Mouse (Mus musculus) splenic B cell, adult 2 months (primary cell): ENCODE data around the gene Dnaja3.
"Not testable (repeated sequence)": the region's sequence is repeated elsewhere in the genome, so short reads cannot be mapped to it uniquely, and the experiment has no call there.

Experiments
- DNase-seq: peaks from one replicate; pipeline ENCODE4 v3.0.0-alpha.2; 2011; ENCODE audit warnings: low read depth, low spot score
- H3K27me3 ChIP-seq: 2 replicates; pipeline ENCODE4 v1.6.1; 2012; ENCODE audit warnings: mild to moderate bottlenecking, low read length, moderate library complexity, mixed read lengths; ENCODE audit not compliant: control insufficient read depth, poor library complexity, insufficient read depth, severe bottlenecking
- H3K36me3 ChIP-seq: 2 replicates; pipeline ENCODE4 v1.6.1; 2012; ENCODE audit warnings: mild to moderate bottlenecking, low read length, moderate library complexity, mixed read lengths; ENCODE audit not compliant: control insufficient read depth, poor library complexity, insufficient read depth, severe bottlenecking

Dnaja3 gene

GRCm38 (mm10) chr16:4656571-4657081 lies 16.8 kb downstream of the Dnaja3 start:
- DNase-seq, result no peak
- Histone ChIP-seq H3K27me3 (no peaks in the 10 kb centered on the region), H3K36me3 (peaks cover 32% of the 10 kb centered on the region)

GRCm38 (mm10) chr16:4658781-4659245 lies 19.0 kb downstream of the Dnaja3 start:
- Histone ChIP-seq H3K27me3 (no peaks in the 10 kb centered on the region), H3K36me3 (peaks cover 24% of the 10 kb centered on the region)
- DNase-seq, result no peak

- H3K36me3 ChIP-seq, result peaks cover 21% of the 10 kb centered on the region
- no peak for DNase-seq
Measured at GRCm38 (mm10) chr16:4659326-4659725, 19.5 kb downstream of the Dnaja3 start.

GRCm38 (mm10) chr16:4661605-4662004 lies 21.8 kb downstream of the Dnaja3 start:
- no peak for DNase-seq
- H3K36me3 ChIP-seq, result peaks cover 14% of the 10 kb centered on the region
- no peaks in the 10 kb centered on the region for H3K27me3 ChIP-seq

More at GRCm38 (mm10) chr16:4659326-4659725, 19.5 kb downstream of the Dnaja3 start:
- H3K27me3 ChIP-seq, result no peaks in the 10 kb centered on the region

- Histone ChIP-seq H3K27me3 (no peaks in the 10 kb centered on the region), H3K36me3 (peaks cover 17% of the 10 kb centered on the region)
- DNase-seq, result no peak
Measured at GRCm38 (mm10) chr16:4663806-4664205, 24.0 kb downstream of the Dnaja3 start.

- Histone ChIP-seq H3K36me3 (peaks cover 14% of the 10 kb centered on the region), H3K27me3 (no peaks in the 10 kb centered on the region)
- no peak for DNase-seq
Measured at GRCm38 (mm10) chr16:4665726-4666125, 25.9 kb downstream of the Dnaja3 start.

- peak; percentile 91 for DNase-seq
- peaks cover 15% of the 10 kb centered on the region for H3K36me3 ChIP-seq
- no peaks in the 10 kb centered on the region for H3K27me3 ChIP-seq
Measured at GRCm38 (mm10) chr16:4667190-4667808, 27.5 kb downstream of the Dnaja3 start.

GRCm38 (mm10) chr16:4670317-4670716 lies 30.5 kb downstream of the Dnaja3 start:
- no peak for DNase-seq
- Histone ChIP-seq H3K36me3 (peaks cover 16% of the 10 kb centered on the region), H3K27me3 (no peaks in the 10 kb centered on the region)

- DNase-seq, result peak; percentile 79
- Histone ChIP-seq H3K36me3 (peaks cover 9% of the 10 kb centered on the region), H3K27me3 (no peaks in the 10 kb centered on the region)
Measured at GRCm38 (mm10) chr16:4674091-4674490, 34.3 kb downstream of the Dnaja3 start.

GRCm38 (mm10) chr16:4676836-4677235 lies 37.0 kb downstream of the Dnaja3 start:
- H3K36me3 ChIP-seq, result peaks cover 4% of the 10 kb centered on the region
- DNase-seq, result no peak
- H3K27me3 ChIP-seq, result no peaks in the 10 kb centered on the region

GRCm38 (mm10) chr16:4678080-4678479 lies 38.3 kb downstream of the Dnaja3 start:
- H3K27me3 ChIP-seq, result no peaks in the 10 kb centered on the region
- H3K36me3 ChIP-seq, result peaks cover 3% of the 10 kb centered on the region
- DNase-seq, result peak; percentile 53

GRCm38 (mm10) chr16:4679121-4680018 lies 39.6 kb downstream of the Dnaja3 start, which contains the start of gene Coro7:
TSS of gene Coro7 (minus strand) at chr16:4679777.
- no peaks in the 10 kb centered on the region for H3K27me3 ChIP-seq
- peak; percentile 97 for DNase-seq
- peaks cover 3% of the 10 kb centered on the region for H3K36me3 ChIP-seq

- not testable (repeated sequence) for H3K27me3 ChIP-seq, H3K36me3 ChIP-seq, DNase-seq
Measured at GRCm38 (mm10) chr16:4680922-4681455, 41.2 kb downstream of the Dnaja3 start.

GRCm38 (mm10) chr16:4682628-4683179 lies 42.9 kb downstream of the Dnaja3 start:
- peaks cover 2% of the 10 kb centered on the region; the same call in 1 of the 2 replicates for H3K36me3 ChIP-seq
- DNase-seq, result no peak
- no peaks in the 10 kb centered on the region for H3K27me3 ChIP-seq
